Mouse (Mus musculus) CH12.LX (cell line): ENCODE measurements at regions not wholly inside any gene's neighbourhood (a gene's known extent, or its start where the extent isn't known, plus 50 kb on each side); places are given as distances from the start of the nearest gene placed in this dataset.

Source experiments
- DNase-seq: peaks from one replicate; pipeline ENCODE4 v3.0.0-alpha.2; 2013; ENCODE audit errors: extremely low read depth
- H3K27ac ChIP-seq: 2 replicates; pipeline ENCODE4 v1.5.1; 2012; ENCODE audit warnings: low read depth, mild to moderate bottlenecking, control low read depth, moderate library complexity; ENCODE audit not compliant: insufficient read depth
- H3K27me3 ChIP-seq: replicated peaks from 2 replicates; pipeline ENCODE3; 2012; ENCODE audit warnings: inconsistent platforms
- H3K36me3 ChIP-seq, 2 experiments: replicated peaks in 1 of 2; 2 replicates each; pipeline versions ENCODE3 to v1.6.1; 2012; ENCODE audit warnings: inconsistent platforms in 1 of 2, low read length in 1 of 2, mild to moderate bottlenecking in 1 of 2, mixed read lengths in 1 of 2, moderate library complexity in 1 of 2; ENCODE audit not compliant: control insufficient read depth in 1 of 2, insufficient read depth in 1 of 2
- H3K4me1 ChIP-seq, 2 experiments: 2 replicates each; pipeline ENCODE4 v1.6.1; 2012; ENCODE audit warnings: inconsistent platforms in 1 of 2, moderate library complexity in 1 of 2; ENCODE audit not compliant: insufficient read depth in 2 of 2, control insufficient read depth in 1 of 2
- H3K4me2 ChIP-seq: 2 replicates; pipeline ENCODE4 v1.6.1; 2012; ENCODE audit warnings: low read depth, mild to moderate bottlenecking, control low read depth; ENCODE audit not compliant: poor library complexity, insufficient read depth, severe bottlenecking
- H3K4me3 ChIP-seq, 3 experiments: fragments of 150-350 bp in 1 of 3; sonication (generic) in 1 of 3; replicated peaks in 1 of 3; 2 replicates each; pipeline versions ENCODE3 to v1.5.1; 2011 to 2012; ENCODE audit warnings: low read depth in 2 of 3, low read length in 2 of 3, mild to moderate bottlenecking in 2 of 3, moderate library complexity in 2 of 3, control low read depth in 1 of 3, improper control_type of control experiment in 1 of 3, inconsistent platforms in 1 of 3, mixed read lengths in 1 of 3; ENCODE audit not compliant: poor library complexity in 1 of 3
- H3K79me2 ChIP-seq: replicated peaks from 2 replicates; pipeline ENCODE4 v1.6.1; 2012; ENCODE audit warnings: mild to moderate bottlenecking, moderate library complexity; ENCODE audit not compliant: control insufficient read depth, poor library complexity, insufficient read depth, severe bottlenecking; ENCODE audit errors: extremely low read depth
- H3K9ac ChIP-seq: 2 replicates; pipeline ENCODE4 v1.6.1; 2012; ENCODE audit warnings: low read depth, mild to moderate bottlenecking, control low read depth, moderate library complexity; ENCODE audit not compliant: insufficient read depth
- H3K9me3 ChIP-seq: replicated peaks from 2 replicates; pipeline ENCODE3; 2012; ENCODE audit warnings: low read length, inconsistent platforms, mixed read lengths
- CHD1 ChIP-seq: IDR thresholded peaks from 2 replicates; pipeline ENCODE4 v1.6.1; 2012; ENCODE audit warnings: low read depth, low read length, improper control_type of control experiment, inconsistent platforms
- CTCF ChIP-seq, 2 experiments: IDR thresholded peaks in 1 of 2; conservative IDR thresholded peaks in 1 of 2; 2 replicates each; pipeline ENCODE4 v1.5.1; 2011 to 2012; ENCODE audit warnings: low read depth in 2 of 2, low read length in 2 of 2, improper control_type of control experiment in 1 of 2, inconsistent platforms in 1 of 2, mild to moderate bottlenecking in 1 of 2, moderate library complexity in 1 of 2
- ETS1 ChIP-seq: conservative IDR thresholded peaks from 2 replicates; pipeline ENCODE4 v1.6.1; 2012; ENCODE audit warnings: low read depth, mild to moderate bottlenecking, inconsistent platforms, low read length, improper control_type of control experiment, moderate library complexity
- JUN ChIP-seq: IDR thresholded peaks from 2 replicates; pipeline ENCODE4 v1.6.1; 2011; ENCODE audit warnings: low read depth, mild to moderate bottlenecking, low read length, improper control_type of control experiment, moderate library complexity; ENCODE audit not compliant: insufficient read depth
- JUND ChIP-seq: conservative IDR thresholded peaks from 2 replicates; pipeline ENCODE4 v1.6.1; 2011; ENCODE audit warnings: low read depth, low read length, improper control_type of control experiment
- MAFK ChIP-seq: IDR thresholded peaks from 2 replicates; pipeline ENCODE4 v1.6.1; 2011; ENCODE audit warnings: low read length, improper control_type of control experiment; ENCODE audit not compliant: insufficient replicate concordance
- MAX ChIP-seq: IDR thresholded peaks from 2 replicates; pipeline ENCODE4 v1.6.1; 2011; ENCODE audit warnings: low read length, improper control_type of control experiment
- MYC ChIP-seq: IDR thresholded peaks from 2 replicates; pipeline ENCODE4 v1.6.1; 2011; ENCODE audit warnings: low read depth, mild to moderate bottlenecking, improper control_type of control experiment, low read length
- NRF1 ChIP-seq: IDR thresholded peaks from 2 replicates; pipeline ENCODE4 v1.6.1; 2014; ENCODE audit warnings: low read depth, mild to moderate bottlenecking, inconsistent platforms, low read length, improper control_type of control experiment, moderate library complexity
- POLR2A ChIP-seq: IDR thresholded peaks from 2 replicates; pipeline ENCODE4 v1.6.1; 2011; ENCODE audit warnings: low read depth, mild to moderate bottlenecking, improper control_type of control experiment, low read length
- POLR2AphosphoS2 ChIP-seq: IDR thresholded peaks from 2 replicates; pipeline ENCODE4 v1.6.1; 2011; ENCODE audit warnings: low read depth, low read length, improper control_type of control experiment
- RAD21 ChIP-seq: IDR thresholded peaks from 2 replicates; pipeline ENCODE4 v1.6.1; 2011; ENCODE audit warnings: low read depth, mild to moderate bottlenecking, low read length, improper control_type of control experiment, moderate library complexity
- SIN3A ChIP-seq: IDR thresholded peaks from 2 replicates; pipeline ENCODE4 v1.6.1; 2012; ENCODE audit warnings: low read length, improper control_type of control experiment, inconsistent platforms
- SMC3 ChIP-seq: IDR thresholded peaks from 2 replicates; pipeline ENCODE4 v1.6.1; 2011; ENCODE audit warnings: low read depth, low read length, improper control_type of control experiment
- TBP ChIP-seq: conservative IDR thresholded peaks from 2 replicates; pipeline ENCODE4 v1.6.1; 2011; ENCODE audit warnings: low read depth, low read length, improper control_type of control experiment
- TCF12 ChIP-seq: IDR thresholded peaks from 2 replicates; pipeline ENCODE4 v1.6.1; 2014; ENCODE audit warnings: low read depth, mild to moderate bottlenecking, inconsistent platforms, low read length, improper control_type of control experiment
- UBTF ChIP-seq: IDR thresholded peaks from 2 replicates; pipeline ENCODE4 v1.6.1; 2012; ENCODE audit warnings: low read depth, mild to moderate bottlenecking, inconsistent platforms, low read length, improper control_type of control experiment, moderate library complexity
- ZC3H11A ChIP-seq: IDR thresholded peaks from 2 replicates; pipeline ENCODE4 v1.6.1; 2012; ENCODE audit warnings: low read depth, mild to moderate bottlenecking, inconsistent platforms, low read length, improper control_type of control experiment
- ZMIZ1 ChIP-seq: IDR thresholded peaks from 2 replicates; pipeline ENCODE4 v1.6.1; 2012; ENCODE audit warnings: low read depth, mild to moderate bottlenecking, inconsistent platforms, low read length, improper control_type of control experiment
- dilution Hi-C: fragments of 300-500 bp; cut with MboI; formaldehyde crosslinking; loops from 2 replicates; pipeline ENCODE4 v1.14.3; 2020; ENCODE audit warnings: low sequenced_read_pairs; ENCODE audit not compliant: extremely low pct_unique_long_range_greater_than_20kb, extremely low pct_ligation_motif_present
- in situ Hi-C: fragments of 300-500 bp; cut with MboI; formaldehyde crosslinking; loops from 3 replicates; pipeline ENCODE4 v1.14.3; 2019; ENCODE audit warnings: low sequenced_read_pairs, low pct_ligation_motif_present, low pct_unique_long_range_greater_than_20kb, mixed read lengths

DNA sequence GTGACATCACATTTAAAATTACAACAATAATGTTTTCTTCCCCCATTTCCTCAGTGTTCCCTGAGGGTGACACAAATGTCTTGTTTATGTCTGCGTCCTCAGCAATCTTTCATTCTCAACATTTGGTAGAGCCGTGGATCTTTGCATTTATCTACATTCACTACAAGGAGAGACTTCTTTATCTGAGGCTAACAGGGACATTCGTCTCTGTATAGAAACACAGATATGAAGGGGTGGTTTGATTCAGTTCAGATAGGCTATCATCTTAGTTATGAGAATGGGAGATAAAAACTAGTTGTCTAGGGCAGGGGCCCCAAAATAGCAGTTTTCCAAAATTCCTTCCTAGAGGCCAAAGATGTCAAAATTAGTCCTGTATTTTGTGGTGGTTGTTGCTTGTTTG is 111.2 kb downstream of the Car2 start:
- Histone ChIP-seq H3K4me1 (peaks cover 3 to 17% of the 10 kb centered on the region in 2 experiments), H3K9me3 (no peaks in the 10 kb centered on the region), H3K27ac (no peak overlapping the region), H3K79me2 (no peaks in the 10 kb centered on the region), H3K4me3 (no peak overlapping the region), H3K9ac (no peak overlapping the region), H3K36me3 (no peaks in the 10 kb centered on the region), H3K27me3 (no peaks in the 10 kb centered on the region), H3K4me2 (no peak overlapping the region)
- dilution Hi-C loops (no loop called here), in situ Hi-C loops (no loop called here)
- no peak for DNase-seq
- TF ChIP-seq POLR2AphosphoS2 (no peak), POLR2A (no peak)
- TF ChIP-seq, all 38 proteins: peak for 0

DNA sequence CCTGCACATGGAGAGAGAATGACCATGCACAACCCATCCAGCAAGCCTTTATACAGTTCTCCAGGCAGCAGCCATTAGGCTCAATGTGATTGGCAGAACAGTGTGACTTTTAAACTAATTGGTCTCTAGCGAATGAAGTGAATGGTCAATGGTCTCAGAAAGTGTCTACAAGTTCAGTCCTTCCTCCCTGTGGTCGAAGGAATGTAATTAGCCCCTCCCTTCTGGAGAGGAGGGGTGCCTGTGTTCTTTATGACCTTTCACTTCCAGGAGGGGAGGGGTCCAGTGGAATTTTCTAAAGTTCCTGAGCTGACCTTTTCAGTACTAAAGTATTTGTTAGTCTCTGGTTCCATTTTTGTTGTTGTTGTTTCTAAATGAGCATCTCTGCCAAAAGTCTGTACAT is 112.4 kb downstream of the Car2 start:
- no peak for DNase-seq
- in situ Hi-C loops, result no loop called here
- Histone ChIP-seq H3K4me1 (peaks cover 3 to 19% of the 10 kb centered on the region in 2 experiments), H3K4me2 (no peak overlapping the region), H3K9me3 (no peaks in the 10 kb centered on the region), H3K27me3 (no peaks in the 10 kb centered on the region), H3K27ac (no peak overlapping the region), H3K9ac (no peak overlapping the region), H3K36me3 (no peaks in the 10 kb centered on the region), H3K4me3 (no peak overlapping the region), H3K79me2 (no peaks in the 10 kb centered on the region)
- dilution Hi-C loops, result no loop called here
- TF ChIP-seq JUN (no peak), SIN3A (no peak), ETS1 (no peak), SMC3 (no peak), JUND (no peak)

DNA sequence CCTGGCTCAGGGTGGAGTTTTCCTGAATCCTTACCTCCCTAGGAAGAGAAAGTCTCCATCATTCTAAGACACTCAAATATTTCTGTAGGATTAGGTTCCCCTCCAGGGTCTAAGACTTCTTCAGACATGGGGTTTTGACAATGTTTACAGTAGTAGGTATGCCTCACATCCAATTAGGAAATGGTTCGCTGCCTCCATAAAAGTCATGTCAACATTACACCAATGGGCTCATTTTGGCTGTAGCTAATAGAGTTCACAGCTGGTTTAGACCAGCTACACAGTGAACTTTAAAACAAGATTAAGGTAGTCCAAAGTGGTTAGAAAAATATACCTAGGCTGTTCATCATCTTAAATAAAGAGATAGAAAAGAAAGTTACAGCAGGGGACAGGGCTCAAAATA is 113.3 kb downstream of the Car2 start:
- Histone ChIP-seq H3K9ac (no peak overlapping the region), H3K79me2 (no peaks in the 10 kb centered on the region), H3K27me3 (no peaks in the 10 kb centered on the region), H3K9me3 (no peaks in the 10 kb centered on the region), H3K4me1 (peaks cover 3 to 24% of the 10 kb centered on the region in 2 experiments), H3K4me3 (no peak overlapping the region), H3K4me2 (no peak overlapping the region), H3K27ac (no peak overlapping the region), H3K36me3 (no peaks in the 10 kb centered on the region)
- no peak for DNase-seq
- dilution Hi-C loops, result no loop called here
- in situ Hi-C loops, result no loop called here
- no peak for TF ChIP-seq ZMIZ1

DNA sequence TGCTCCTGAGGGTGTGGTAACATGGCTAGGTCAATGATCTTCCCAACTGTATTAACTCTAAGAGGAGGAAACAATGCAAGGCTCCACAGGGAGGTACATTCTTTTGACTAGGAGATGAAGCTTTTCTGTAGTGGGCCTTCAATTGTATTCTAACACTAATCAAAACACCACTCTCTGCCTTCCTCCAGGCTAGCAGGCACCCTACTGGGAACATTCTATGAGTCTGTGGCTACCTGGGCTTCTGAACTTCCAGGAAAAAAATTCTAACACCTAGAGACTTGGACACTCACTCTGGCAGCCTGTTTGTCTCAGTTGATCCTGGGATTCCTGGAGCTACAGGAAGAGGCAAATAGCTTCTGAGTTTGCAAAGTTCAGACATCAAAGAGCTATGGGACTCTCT is 113.8 kb downstream of the Car2 start:
- Histone ChIP-seq H3K4me3 (no peak overlapping the region), H3K4me1 (peaks cover 3 to 24% of the 10 kb centered on the region in 2 experiments), H3K9me3 (no peaks in the 10 kb centered on the region), H3K9ac (no peak overlapping the region), H3K27me3 (no peaks in the 10 kb centered on the region), H3K27ac (no peak overlapping the region), H3K36me3 (no peaks in the 10 kb centered on the region), H3K4me2 (no peak overlapping the region), H3K79me2 (no peaks in the 10 kb centered on the region)
- TF ChIP-seq MYC (no peak), CHD1 (no peak), POLR2A (no peak), POLR2AphosphoS2 (no peak), ZC3H11A (no peak), TBP (no peak), TCF12 (no peak), NRF1 (no peak), CTCF (conservative IDR thresholded peaks at IDR 0.05 in 1 of 2, IDR thresholded peaks at IDR 0.05 in 1 of 2; ENCODE audit: low read depth in 2 of 2, low read length in 2 of 2) (no peak), ETS1 (no peak), UBTF (no peak), MAFK (no peak), RAD21 (no peak), MAX (no peak)
- in situ Hi-C loops, result no loop called here
- dilution Hi-C loops, result no loop called here
- no peak for DNase-seq
